Mouse (Mus musculus) lung, adult 2 months (tissue): Measurements from ENCODE around the gene Hoxa5. TPM values are rescaled to one million over a fixed set of nuclear protein-coding genes. Genes with fewer than 3 reads are reported as not detected.

Source experiments
- DNase-seq: peaks from one replicate; pipeline ENCODE4 v3.0.0; 2022
- H3K4me1 ChIP-seq: fragments of 200-500 bp; 2 replicates; pipeline ENCODE4 v1.6.1; 2011; ENCODE audit warnings: low read length; ENCODE audit not compliant: control insufficient read depth, insufficient read depth
- H3K4me3 ChIP-seq: fragments of 200-500 bp; replicated peaks from 2 replicates; pipeline ENCODE3; 2011; ENCODE audit warnings: low read depth, mild to moderate bottlenecking, control low read depth, low read length; ENCODE audit errors: extremely low read depth
- CTCF ChIP-seq: fragments of 200-500 bp; IDR thresholded peaks from 2 replicates; pipeline ENCODE4 v1.5.1; 2011; ENCODE audit warnings: mild to moderate bottlenecking, low read length, control low read depth; ENCODE audit not compliant: insufficient read depth
- POLR2A ChIP-seq: fragments of 200-500 bp; IDR thresholded peaks from 2 replicates; pipeline ENCODE4 v1.6.1; 2011; ENCODE audit warnings: low read depth, mild to moderate bottlenecking, control low read depth, low read length, borderline replicate concordance; ENCODE audit errors: extremely low read depth
- WGBS: fragments of 180-500 bp; shearing (Covaris S2); methylation state at CpG from one replicate; pipeline ENCODE4 v1.1.7; 2018; 5-methylcytosine and 5-hydroxymethylcytosine counted together
- polyA plus RNA-seq: library from polyadenylated mRNA; depleted of rRNA; stranded (reverse); fragments of >200 nt; gene quantifications from 2 replicates; pipeline ENCODE4 v1.2.3, GENCODE M21; 2012

The Hoxa5 gene
- polyA plus RNA-seq, 1 experiment, result 29.1 TPM

- no peak overlapping the region for H3K4me3 ChIP-seq
- WGBS, result 25% methylated on average over 5 of the region's 5 CpGs
- H3K4me1 ChIP-seq, result peaks cover 10% of the 10 kb centered on the region
- no peak for TF ChIP-seq CTCF
- TF ChIP-seq POLR2A, result no peak
- no peak for DNase-seq
These were observed 33.5 kb downstream of the Hoxa5 start for GRCm38 (mm10) chr6:52170898-52171223.

- WGBS, result 23% methylated on average over 40 of the region's 40 CpGs
- Histone ChIP-seq H3K4me3 (peak overlapping the region; percentile 46), H3K4me1 (peaks cover 10% of the 10 kb centered on the region)
- TF ChIP-seq CTCF (no peak), POLR2A (peak; percentile 79; the same call in 1 of the 2 replicates)
- peak; percentile 51 for DNase-seq
These were observed 34.1 kb downstream of the Hoxa5 start for GRCm38 (mm10) chr6:52170166-52170897.

- no peak for TF ChIP-seq POLR2A
- no peak for TF ChIP-seq CTCF
- DNase-seq, result no peak
- 33% methylated on average over 16 of the region's 16 CpGs for WGBS
- H3K4me3 ChIP-seq, result peak overlapping the region; percentile 3
- peaks cover 10% of the 10 kb centered on the region for H3K4me1 ChIP-seq
These were observed 34.8 kb downstream of the Hoxa5 start for GRCm38 (mm10) chr6:52169499-52170165.

- DNase-seq, result peak; percentile 33
- 24% methylated on average over 42 of the region's 42 CpGs for WGBS
- peaks cover 10% of the 10 kb centered on the region for H3K4me1 ChIP-seq
- peak overlapping the region; percentile 29 for H3K4me3 ChIP-seq
- no peak for TF ChIP-seq POLR2A
- TF ChIP-seq CTCF, result no peak
These were observed 36.0 kb downstream of the Hoxa5 start for GRCm38 (mm10) chr6:52168191-52169055.

GRCm38 (mm10) chr6:52167736-52168161 is 36.6 kb downstream of the Hoxa5 start:
- 44% methylated on average over 14 of the region's 14 CpGs for WGBS
- H3K4me1 ChIP-seq, result peaks cover 10% of the 10 kb centered on the region
- peak overlapping the region; percentile 7 for H3K4me3 ChIP-seq
- peak; percentile 12 for DNase-seq
- TF ChIP-seq POLR2A (no peak), CTCF (no peak)

GRCm38 (mm10) chr6:52167176-52167575 is 37.2 kb downstream of the Hoxa5 start:
- Histone ChIP-seq H3K4me3 (no peak overlapping the region), H3K4me1 (peaks cover 8% of the 10 kb centered on the region)
- TF ChIP-seq POLR2A (no peak), CTCF (no peak)
- 54% methylated on average over 1 of the region's 1 CpGs for WGBS
- no peak for DNase-seq

- H3K4me3 ChIP-seq, result no peak overlapping the region
- TF ChIP-seq CTCF (no peak), POLR2A (no peak)
- 24% methylated on average over 4 of the region's 4 CpGs for WGBS
- DNase-seq, result peak; percentile 20
- peaks cover 7% of the 10 kb centered on the region for H3K4me1 ChIP-seq
These were observed 37.8 kb downstream of the Hoxa5 start for GRCm38 (mm10) chr6:52166431-52167077.

- WGBS, result 13% methylated on average over 28 of the region's 28 CpGs
- TF ChIP-seq POLR2A, result no peak
- TF ChIP-seq CTCF, result no peak
- DNase-seq, result peak; percentile 48
- Histone ChIP-seq H3K4me1 (peaks cover 7% of the 10 kb centered on the region), H3K4me3 (peak overlapping the region; percentile 59)
These were observed 38.7 kb downstream of the Hoxa5 start for GRCm38 (mm10) chr6:52165441-52166370.
